Mouse (Mus musculus) brain, embryonic 14.5 days (tissue): ENCODE results near the gene Triobp.

Source experiments
- CTCF ChIP-seq: fragments of 200-500 bp; IDR thresholded peaks from 2 replicates; pipeline ENCODE4 v1.5.1; 2012; ENCODE audit warnings: inconsistent platforms, mild to moderate bottlenecking, moderate library complexity, borderline replicate concordance; ENCODE audit not compliant: insufficient read depth, insufficient read length; ENCODE audit errors: extremely low read depth
- POLR2A ChIP-seq: fragments of 200-500 bp; IDR thresholded peaks from 2 replicates; pipeline ENCODE4 v1.6.1; 2012; ENCODE audit warnings: mild to moderate bottlenecking, inconsistent platforms, borderline replicate concordance; ENCODE audit not compliant: poor library complexity, insufficient read depth, insufficient read length, severe bottlenecking; ENCODE audit errors: extremely low read depth

GRCm38 (mm10) chr15:78978875-78979274 lies 31.4 kb downstream of the Triobp start:
- TF ChIP-seq CTCF: no peak
- no peak for TF ChIP-seq POLR2A
